Mouse (Mus musculus) cerebellum, adult 18-20 months (tissue): ENCODE results near the gene Olfr1354.
"Not testable (repeated sequence)": the region's sequence is repeated elsewhere in the genome, so short reads cannot be mapped to it uniquely, and the experiment has no call there.

Experiments used
- DNase-seq, 2 experiments: peaks; one replicate each; pipeline ENCODE4 v3.0.0; 2021

Gene Olfr1354

DNA sequence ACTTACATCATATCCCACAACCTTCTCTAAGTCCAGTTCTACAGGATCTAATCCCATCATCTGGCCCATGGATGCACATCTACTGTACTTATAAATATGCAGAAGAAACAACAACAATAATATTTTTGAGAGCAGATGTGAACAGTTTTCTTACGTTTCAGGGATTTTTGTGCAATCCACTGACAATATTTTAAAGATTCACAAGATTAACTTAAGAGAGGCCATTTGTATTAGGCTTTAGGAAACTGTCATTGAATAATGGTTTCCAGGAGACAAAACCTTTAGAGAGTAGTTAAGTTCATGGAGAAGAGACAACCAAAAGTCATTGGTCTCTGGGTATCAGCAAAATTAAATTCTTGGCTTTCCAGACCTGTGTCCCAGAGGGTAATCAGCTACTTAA, at the start of gene Olfr1354:
Gene Olfr1354, plus strand, starts transcription at position 301 of the 400 bp plus-strand sequence.
- not testable (repeated sequence) for DNase-seq

GRCm38 (mm10) chr10:78875240-78875639, 37.7 kb upstream of the Olfr1354 start, which contains the start of gene Olfr1355:
Gene Olfr1355, plus strand, starts transcription at chr10:78875540.
- no peak for DNase-seq

- not testable (repeated sequence) for DNase-seq
These were observed 37.4 kb downstream of the Olfr1354 start, which contains the start of gene Olfr8 for GRCm38 (mm10) chr10:78950336-78950735. Gene Olfr8, plus strand, starts transcription at chr10:78950636.

- DNase-seq, result not testable (repeated sequence)
These were observed 50.0 kb downstream of the Olfr1354 start, which contains the start of gene Olfr1353 for GRCm38 (mm10) chr10:78963009-78963408. Gene Olfr1353, plus strand, starts transcription at chr10:78963309.
